In the genomic region with DNA sequence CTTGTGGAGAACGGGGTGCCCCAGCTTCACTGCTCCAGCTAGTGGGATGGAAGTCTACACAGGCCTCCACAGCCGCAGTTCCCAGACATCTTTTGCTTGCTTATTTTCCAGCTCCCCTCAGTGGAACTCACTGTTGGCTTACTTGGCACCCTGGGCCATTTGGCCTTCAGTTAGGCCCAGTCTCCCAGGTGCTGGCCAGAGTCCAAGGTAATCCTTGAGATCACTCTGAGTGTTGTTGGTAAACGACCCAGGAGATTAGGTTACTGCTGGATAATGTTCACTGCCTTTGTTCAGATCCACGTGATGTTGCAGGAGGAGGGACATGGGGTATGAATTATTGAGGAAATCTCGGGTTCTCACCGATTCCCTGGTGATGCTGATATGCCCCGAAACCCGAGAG, we compare ENCODE assay signal across 16 mouse cellular contexts. TPM values are rescaled to one million over a fixed set of nuclear protein-coding genes. Genes with fewer than 3 reads are reported as not detected.
DNase-seq lines count a peak whose midpoint lies in the region; ATAC-seq and TF ChIP-seq lines count a peak whose summit lies in the region.
"Had no signal": no experiment of that assay in that cellular context is flagged by ENCODE, and none has a peak within 500 bp of the region (broad histone marks: within the 10 kb centered on the region; RNA-seq: fewer than 3 reads in every experiment).

No protein-coding gene starts in this region.

- H3K4me1 ChIP-seq in embryonic facial prominence, embryonic 14.5 days (ENCODE audit: control insufficient read depth, insufficient read depth, low read length) = no peaks in the 10 kb centered on the region
- peaks cover 8% of the 10 kb centered on the region; the same call in 1 of the 2 replicates for H3K4me1 ChIP-seq in embryonic facial prominence, embryonic 10.5 days
- no peaks in the 10 kb centered on the region for H3K4me1 ChIP-seq in lung, postnatal 0 days (ENCODE audit: insufficient read depth, low read depth, low read length)
- H3K4me1 ChIP-seq: embryonic facial prominence, embryonic 15.5 days; neural tube, embryonic 13.5 days had no signal

- H3K4me2 ChIP-seq in embryonic facial prominence, embryonic 14.5 days (ENCODE audit: low read depth, low read length) = no peak overlapping the region
- no peak overlapping the region for H3K4me2 ChIP-seq in lung, postnatal 0 days (replicated peaks; ENCODE audit: low read depth, low read length)
- H3K4me2 ChIP-seq: embryonic facial prominence, embryonic 15.5 days; neural tube, embryonic 13.5 days had no signal

- H3K36me3 ChIP-seq in embryonic facial prominence, embryonic 14.5 days (ENCODE audit: control insufficient read depth, insufficient read depth, low read length) = no peaks in the 10 kb centered on the region
- no peaks in the 10 kb centered on the region for H3K36me3 ChIP-seq in embryonic facial prominence, embryonic 10.5 days (replicated peaks)
- H3K36me3 ChIP-seq in lung, postnatal 0 days (ENCODE audit: insufficient read depth, low read length) = no peaks in the 10 kb centered on the region
- H3K36me3 ChIP-seq: embryonic facial prominence, embryonic 15.5 days; neural tube, embryonic 13.5 days had no signal

- POLR2A ChIA-PET in Patski (lab: Charles Lee) = no interaction called here

- peak; percentile 83; the same call in 1 of the 2 replicates for ATAC-seq in embryonic facial prominence, embryonic 14.5 days (ENCODE audit: low read depth)
- peak; percentile 46 for ATAC-seq in Patski
- ATAC-seq in lung, postnatal 0 days = peak; percentile 72
- ATAC-seq: forebrain, postnatal 0 days had no signal

- H3K27me3 ChIP-seq in embryonic facial prominence, embryonic 14.5 days (replicated peaks; ENCODE audit: control insufficient read depth, insufficient read depth, low read length) = no peaks in the 10 kb centered on the region
- no peaks in the 10 kb centered on the region for H3K27me3 ChIP-seq in embryonic facial prominence, embryonic 10.5 days (replicated peaks; ENCODE audit: low read depth, poor library complexity, severe bottlenecking)
- H3K27me3 ChIP-seq in Patski = no peaks in the 10 kb centered on the region
- no peaks in the 10 kb centered on the region for H3K27me3 ChIP-seq in lung, postnatal 0 days (replicated peaks; ENCODE audit: insufficient read depth, low read length)
- H3K27me3 ChIP-seq: embryonic facial prominence, embryonic 15.5 days; neural tube, embryonic 13.5 days had no signal

- no peak overlapping the region for H3K27ac ChIP-seq in embryonic facial prominence, embryonic 14.5 days (replicated peaks; ENCODE audit: low read depth, low read length)
- no peak overlapping the region for H3K27ac ChIP-seq in embryonic facial prominence, embryonic 10.5 days (replicated peaks)
- no peak overlapping the region for H3K27ac ChIP-seq in lung, postnatal 0 days (ENCODE audit: low read length)
- H3K27ac ChIP-seq in gastrocnemius, adult 2 months = no peak overlapping the region
- H3K27ac ChIP-seq: embryonic facial prominence, embryonic 15.5 days; neural tube, embryonic 13.5 days had no signal

- CTCF ChIA-PET in Patski (lab: Charles Lee) = interaction anchor here (1.0 to 1.3 kb wide), 2 partner anchors 10 to 217 kb away, joined by 3 to 4 read pairs; a partner anchor contains a TSS

- TF ChIP-seq CTCF in Patski (IDR thresholded peaks at IDR 0.05) = no peak
- TF ChIP-seq CTCF in lung, postnatal 0 days (IDR thresholded peaks at IDR 0.05) = no peak
- no peak for TF ChIP-seq CTCF in gastrocnemius, adult 2 months (IDR thresholded peaks at IDR 0.05)

- intact Hi-C loops in gastrocnemius, adult 2 months (cut with DNase I) = no loop called here

- H3K4me3 ChIP-seq in embryonic facial prominence, embryonic 14.5 days (ENCODE audit: low read depth, low read length) = no peak overlapping the region
- no peak overlapping the region for H3K4me3 ChIP-seq in embryonic facial prominence, embryonic 10.5 days
- H3K4me3 ChIP-seq in lung, postnatal 0 days (ENCODE audit: low read depth, low read length) = no peak overlapping the region
- no peak overlapping the region for H3K4me3 ChIP-seq in gastrocnemius, adult 2 months
- H3K4me3 ChIP-seq: embryonic facial prominence, embryonic 15.5 days; neural tube, embryonic 13.5 days had no signal

- 52% methylated on average over 8 of the region's 8 CpGs for WGBS in embryonic facial prominence, embryonic 14.5 days
- 85% methylated on average over 8 of the region's 8 CpGs for WGBS in embryonic facial prominence, embryonic 10.5 days
- 64% methylated on average over 8 of the region's 8 CpGs for WGBS in lung, postnatal 0 days

- no peak overlapping the region for H3K9ac ChIP-seq in embryonic facial prominence, embryonic 14.5 days (ENCODE audit: low read depth, low read length)
- H3K9ac ChIP-seq in lung, postnatal 0 days (replicated peaks; ENCODE audit: low read depth) = no peak overlapping the region
- H3K9ac ChIP-seq: embryonic facial prominence, embryonic 15.5 days; forebrain, postnatal 0 days; neural tube, embryonic 13.5 days had no signal

- DNase-seq in embryonic facial prominence, embryonic 14.5 days (ENCODE audit: low spot score) = peak; percentile 71
- no peak for DNase-seq in embryonic facial prominence, embryonic 10.5 days (ENCODE audit: low spot score)
- peak; percentile 73 for DNase-seq in Patski (ENCODE audit: low read depth, low spot score)
- DNase-seq in kidney, adult 8-10 months = peak; percentile 31 to 46
- peak; percentile 58 for DNase-seq in lung, postnatal 0 days (ENCODE audit: low spot score)
- DNase-seq in right cerebral cortex, adult 18-20 months = no peak
- DNase-seq in right cerebral cortex, postnatal 25 days = no peak
- no peak for DNase-seq in gastrocnemius, adult 2 months
- DNase-seq: B cell, adult 2 months; cerebellum, adult 2 months; forebrain, postnatal 0 days; heart, adult 11 months; heart, postnatal 4 days; layer of hippocampus, adult 9-11 months had no signal

- no peak for TF ChIP-seq EP300 in lung, postnatal 0 days (IDR thresholded peaks at IDR 0.05)

- no peaks in the 10 kb centered on the region for H3K9me3 ChIP-seq in embryonic facial prominence, embryonic 14.5 days (ENCODE audit: control insufficient read depth, low read length)
- peaks cover 9% of the 10 kb centered on the region; the same call in 1 of the 2 replicates for H3K9me3 ChIP-seq in embryonic facial prominence, embryonic 10.5 days
- H3K9me3 ChIP-seq in lung, postnatal 0 days (ENCODE audit: low read length) = no peaks in the 10 kb centered on the region
- H3K9me3 ChIP-seq: embryonic facial prominence, embryonic 15.5 days had no signal

- in situ Hi-C loops in Patski (cut with MboI; ENCODE audit: low pct_unique_long_range_greater_than_20kb) = no loop called here

RNA-seq across cellular contexts. Expression of a gene that starts 28.3 kb away (rescaled TPM):
- polyA plus RNA-seq in embryonic facial prominence, embryonic 14.5 days (2014; fragmentation: Nextera tagmentation; extraction: Ambion mirVana) = 28.1 and 29.0 TPM in 2 replicates
- 60.0 and 62.2 TPM in 2 replicates for polyA plus RNA-seq in embryonic facial prominence, embryonic 10.5 days (2016; fragmentation: Nextera tagmentation; extraction: Ambion mirVana)
- polyA plus RNA-seq in Patski (2021) = 34.7 TPM
- 4.8 and 5.9 TPM in 2 replicates for polyA plus RNA-seq in lung, postnatal 0 days (2015; fragmentation: Nextera tagmentation; extraction: Ambion mirVana)
- under 1 TPM; 0.26 to 0.33 TPM for total RNA-seq in gastrocnemius, adult 2 months (2021)

Comparison
In these comparisons a context has a peak if more than half of its experiments do, and no peak if none do; other contexts are left out.
1. DNase-seq: peak in embryonic facial prominence, embryonic 14.5 days (single experiment), Patski (single experiment), kidney, adult 8-10 months (2 of 2) and lung, postnatal 0 days (single experiment); none in embryonic facial prominence, embryonic 10.5 days (single experiment), right cerebral cortex, adult 18-20 months (single experiment), right cerebral cortex, postnatal 25 days (single experiment) and gastrocnemius, adult 2 months (single experiment).
2. Peak in every context shown above with its lines, with median percentiles within 50 percentile points of each other: ATAC-seq.